Mouse (Mus musculus) spleen, adult 2 months (tissue): ENCODE data around the gene Pycr2.

Experiments used
- CTCF ChIP-seq: fragments of 200-500 bp; IDR thresholded peaks from 2 replicates; pipeline ENCODE4 v1.5.1; 2011; ENCODE audit warnings: mild to moderate bottlenecking, inconsistent platforms; ENCODE audit not compliant: insufficient read depth, insufficient read length, insufficient replicate concordance; ENCODE audit errors: extremely low read depth
- POLR2A ChIP-seq: fragments of 200-500 bp; IDR thresholded peaks from 2 replicates; pipeline ENCODE4 v1.6.1; 2011; ENCODE audit warnings: low read depth, low read length, inconsistent platforms

DNA sequence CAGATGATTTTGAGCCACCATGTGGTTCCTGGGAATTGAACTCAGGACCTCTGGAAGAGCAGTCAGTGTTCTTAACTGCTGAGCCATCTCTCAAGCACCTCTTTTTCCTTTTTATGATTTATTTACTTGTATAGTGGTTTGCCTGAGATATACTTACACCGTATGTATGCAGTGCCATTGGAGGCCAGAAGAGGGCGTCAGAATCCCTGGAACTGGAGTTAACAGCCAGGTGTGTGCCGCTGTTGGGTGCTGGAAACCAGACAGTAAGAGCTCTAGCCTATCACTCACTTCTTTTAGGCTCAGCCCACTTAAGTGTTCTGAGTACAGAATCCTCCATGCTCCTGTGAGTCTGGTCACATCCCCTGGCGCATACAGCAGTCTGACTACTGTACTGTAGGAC, 26.6 kb upstream of the Pycr2 start:
- no peak for TF ChIP-seq CTCF
- no peak for TF ChIP-seq POLR2A
